Mouse (Mus musculus): Measurements from ENCODE around the gene Slc38a9.

DNA sequence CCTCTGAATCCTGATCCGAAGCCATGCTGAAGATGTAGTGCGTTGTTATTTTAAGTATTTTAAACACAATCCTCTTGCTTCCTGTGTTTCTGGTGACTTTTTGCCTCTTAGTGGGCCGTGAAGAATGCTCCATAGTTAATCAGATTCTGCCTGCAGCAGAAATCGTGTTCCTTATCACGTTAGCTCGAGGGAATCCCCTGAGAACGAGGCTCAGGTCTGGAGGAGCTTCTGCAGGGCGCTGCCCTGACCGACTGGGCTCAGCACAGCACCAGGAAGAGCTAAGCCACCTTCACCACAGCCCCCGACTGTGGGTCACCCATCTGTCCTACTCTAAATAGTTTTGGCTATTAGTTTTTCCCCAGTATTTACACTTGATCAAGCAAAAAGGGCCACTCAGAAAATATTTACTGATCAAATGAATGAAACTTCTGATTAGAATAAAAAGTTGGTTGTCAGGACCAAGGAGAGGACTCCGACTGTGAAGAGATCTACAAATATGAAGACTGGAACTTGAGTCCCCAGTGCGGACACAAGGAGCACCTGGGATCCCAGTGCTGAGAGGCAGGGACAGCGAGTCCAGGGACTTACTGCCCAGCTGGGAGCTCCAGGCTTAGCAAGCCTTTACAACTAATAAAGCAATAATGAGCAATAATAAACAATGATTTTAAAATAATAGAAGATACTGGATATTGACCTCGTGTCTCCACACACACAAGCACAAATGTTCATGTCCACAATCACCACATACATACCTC, 81.7 kb downstream of the Slc38a9 start:
- TF ChIP-seq GATA1 (IDR thresholded peaks at IDR 0.05; ENCODE audit: borderline replicate concordance, low read length) (no peak), FLI1 (IDR thresholded peaks at IDR 0.05; ENCODE audit: low read length) (no peak)

Measured in megakaryocyte, embryonic 14.5 days (primary cell).